In genomic region chr1:162202465-162203348, GRCm38 (mm10) we compare ENCODE assay signal across 12 mouse cellular contexts.
DNase-seq lines count a peak whose midpoint lies in the region; ATAC-seq and TF ChIP-seq lines count a peak whose summit lies in the region.
"Had no signal": no experiment of that assay in that cellular context is flagged by ENCODE, and none has a peak within 500 bp of the region (broad histone marks: within the 10 kb centered on the region; RNA-seq: fewer than 3 reads in every experiment).

No protein-coding gene starts in this region.

- H3K9me3 ChIP-seq in embryonic facial prominence, embryonic 15.5 days (replicated peaks), result no peaks in the 10 kb centered on the region
- no peaks in the 10 kb centered on the region for H3K9me3 ChIP-seq in intestine, embryonic 15.5 days
- no peaks in the 10 kb centered on the region for H3K9me3 ChIP-seq in neural tube, embryonic 12.5 days
- H3K9me3 ChIP-seq in forebrain, embryonic 16.5 days (ENCODE audit: control insufficient read depth, low read length), result no peaks in the 10 kb centered on the region
- no peaks in the 10 kb centered on the region for H3K9me3 ChIP-seq in forebrain, embryonic 13.5 days (replicated peaks)

- H3K36me3 ChIP-seq in embryonic facial prominence, embryonic 15.5 days, result no peaks in the 10 kb centered on the region
- H3K36me3 ChIP-seq in intestine, embryonic 15.5 days, result no peaks in the 10 kb centered on the region
- no peaks in the 10 kb centered on the region for H3K36me3 ChIP-seq in neural tube, embryonic 12.5 days
- H3K36me3 ChIP-seq in forebrain, embryonic 16.5 days (ENCODE audit: control insufficient read depth, insufficient read depth), result no peaks in the 10 kb centered on the region
- H3K36me3 ChIP-seq in forebrain, embryonic 13.5 days (ENCODE audit: poor library complexity, severe bottlenecking), result no peaks in the 10 kb centered on the region

- no peak for ATAC-seq in embryonic facial prominence, embryonic 15.5 days (ENCODE audit: insufficient number of reproducible peaks, low FRiP score, low TSS enrichment, low read depth)
- ATAC-seq in intestine, embryonic 15.5 days, result peak; percentile 82
- peak; percentile 65; the same call in 1 of the 2 replicates for ATAC-seq in neural tube, embryonic 12.5 days (ENCODE audit: low FRiP score, low read depth)
- no peak for ATAC-seq in forebrain, embryonic 16.5 days
- ATAC-seq in forebrain, embryonic 13.5 days, result no peak
- ATAC-seq in activated CD4-positive, CD25-positive, alpha-beta regulatory T cell, adult 4 months, result no peak

- no peak overlapping the region for H3K4me2 ChIP-seq in embryonic facial prominence, embryonic 15.5 days (replicated peaks)
- 0 out of 2 replicates have a peak overlapping the region, but pooled peaks have one; percentile 9 for H3K4me2 ChIP-seq in intestine, embryonic 15.5 days (replicated peaks)
- H3K4me2 ChIP-seq in neural tube, embryonic 12.5 days (replicated peaks), result 0 out of 2 replicates have a peak overlapping the region, but pooled peaks have one; percentile 10
- no peak overlapping the region for H3K4me2 ChIP-seq in forebrain, embryonic 16.5 days (ENCODE audit: low read length)
- H3K4me2 ChIP-seq in forebrain, embryonic 13.5 days, result no peak overlapping the region

- peaks cover 10% of the 10 kb centered on the region; the same call in 1 of the 2 replicates for H3K4me1 ChIP-seq in embryonic facial prominence, embryonic 15.5 days
- H3K4me1 ChIP-seq in intestine, embryonic 15.5 days (replicated peaks), result no peaks in the 10 kb centered on the region
- H3K4me1 ChIP-seq in neural tube, embryonic 12.5 days, result no peaks in the 10 kb centered on the region; the same call in 1 of the 2 replicates
- H3K4me1 ChIP-seq in forebrain, embryonic 16.5 days (replicated peaks; ENCODE audit: control insufficient read depth, insufficient read depth, low read length), result no peaks in the 10 kb centered on the region
- H3K4me1 ChIP-seq in forebrain, embryonic 13.5 days, result 0 out of 2 replicates have a peak, but pooled peaks cover 3% of the 10 kb centered on the region

- no peak for DNase-seq in layer of hippocampus, adult 2 months (ENCODE audit: low spot score in 2 of 2)
- DNase-seq in layer of hippocampus, postnatal 10 days (ENCODE audit: low spot score in 2 of 2), result no peak
- DNase-seq: gastrocnemius, postnatal 36 days; heart, postnatal 4 days; lung, postnatal 4 days; thymus, postnatal 14 days had no signal

- TF ChIP-seq CTCF in layer of hippocampus, adult 2 months (conservative IDR thresholded peaks at IDR 0.05), result no peak

- 53% methylated on average over 12 of the region's 12 CpGs for WGBS in embryonic facial prominence, embryonic 15.5 days
- WGBS in intestine, embryonic 15.5 days, result 30% methylated on average over 12 of the region's 12 CpGs
- WGBS in neural tube, embryonic 12.5 days, result 39% methylated on average over 12 of the region's 12 CpGs
- 64% methylated on average over 12 of the region's 12 CpGs for WGBS in forebrain, embryonic 16.5 days
- WGBS in forebrain, embryonic 13.5 days, result 66% methylated on average over 12 of the region's 12 CpGs

- H3K9ac ChIP-seq in embryonic facial prominence, embryonic 15.5 days, result no peak overlapping the region
- H3K9ac ChIP-seq in intestine, embryonic 15.5 days, result no peak overlapping the region
- H3K9ac ChIP-seq in neural tube, embryonic 12.5 days, result no peak overlapping the region
- no peak overlapping the region for H3K9ac ChIP-seq in forebrain, embryonic 16.5 days (replicated peaks; ENCODE audit: low read depth, low read length)
- H3K9ac ChIP-seq in forebrain, embryonic 13.5 days, result no peak overlapping the region

- peak overlapping the region; percentile 46; the same call in 1 of the 2 replicates for H3K27ac ChIP-seq in layer of hippocampus, adult 2 months
- 0 out of 2 replicates have a peak overlapping the region, but pooled peaks have one; percentile 39 for H3K27ac ChIP-seq in embryonic facial prominence, embryonic 15.5 days (replicated peaks)
- H3K27ac ChIP-seq in intestine, embryonic 15.5 days, result 0 out of 2 replicates have a peak overlapping the region, but pooled peaks have one; percentile 33
- no peak overlapping the region for H3K27ac ChIP-seq in neural tube, embryonic 12.5 days
- no peak overlapping the region for H3K27ac ChIP-seq in forebrain, embryonic 16.5 days (ENCODE audit: low read length)
- no peak overlapping the region for H3K27ac ChIP-seq in forebrain, embryonic 13.5 days

- H3K4me3 ChIP-seq in layer of hippocampus, adult 2 months, result no peak overlapping the region
- no peak overlapping the region for H3K4me3 ChIP-seq in embryonic facial prominence, embryonic 15.5 days (replicated peaks)
- H3K4me3 ChIP-seq in intestine, embryonic 15.5 days (replicated peaks), result no peak overlapping the region
- H3K4me3 ChIP-seq in neural tube, embryonic 12.5 days, result no peak overlapping the region
- H3K4me3 ChIP-seq in forebrain, embryonic 16.5 days (replicated peaks; ENCODE audit: low read length), result no peak overlapping the region
- no peak overlapping the region for H3K4me3 ChIP-seq in forebrain, embryonic 13.5 days

- no peaks in the 10 kb centered on the region for H3K27me3 ChIP-seq in embryonic facial prominence, embryonic 15.5 days
- H3K27me3 ChIP-seq in intestine, embryonic 15.5 days (replicated peaks), result no peaks in the 10 kb centered on the region
- no peaks in the 10 kb centered on the region for H3K27me3 ChIP-seq in neural tube, embryonic 12.5 days (replicated peaks)
- no peaks in the 10 kb centered on the region for H3K27me3 ChIP-seq in forebrain, embryonic 16.5 days (replicated peaks; ENCODE audit: control insufficient read depth, insufficient read depth, low read length)
- no peaks in the 10 kb centered on the region for H3K27me3 ChIP-seq in forebrain, embryonic 13.5 days

Comparison
In these comparisons a context has a peak if more than half of its experiments do, and no peak if none do; other contexts are left out.
1. H3K27ac ChIP-seq: peak in layer of hippocampus, adult 2 months (single experiment), embryonic facial prominence, embryonic 15.5 days (single experiment) and intestine, embryonic 15.5 days (single experiment); none in neural tube, embryonic 12.5 days (single experiment), forebrain, embryonic 16.5 days (single experiment) and forebrain, embryonic 13.5 days (single experiment).
2. ATAC-seq: peak in intestine, embryonic 15.5 days (single experiment) and neural tube, embryonic 12.5 days (single experiment); none in embryonic facial prominence, embryonic 15.5 days (single experiment), forebrain, embryonic 16.5 days (single experiment), forebrain, embryonic 13.5 days (single experiment) and activated CD4-positive, CD25-positive, alpha-beta regulatory T cell, adult 4 months (single experiment).
3. H3K4me2 ChIP-seq: peak in intestine, embryonic 15.5 days (single experiment) and neural tube, embryonic 12.5 days (single experiment); none in embryonic facial prominence, embryonic 15.5 days (single experiment), forebrain, embryonic 16.5 days (single experiment) and forebrain, embryonic 13.5 days (single experiment).